Mouse (Mus musculus): Measurements from ENCODE around the gene Mdk.

DNA sequence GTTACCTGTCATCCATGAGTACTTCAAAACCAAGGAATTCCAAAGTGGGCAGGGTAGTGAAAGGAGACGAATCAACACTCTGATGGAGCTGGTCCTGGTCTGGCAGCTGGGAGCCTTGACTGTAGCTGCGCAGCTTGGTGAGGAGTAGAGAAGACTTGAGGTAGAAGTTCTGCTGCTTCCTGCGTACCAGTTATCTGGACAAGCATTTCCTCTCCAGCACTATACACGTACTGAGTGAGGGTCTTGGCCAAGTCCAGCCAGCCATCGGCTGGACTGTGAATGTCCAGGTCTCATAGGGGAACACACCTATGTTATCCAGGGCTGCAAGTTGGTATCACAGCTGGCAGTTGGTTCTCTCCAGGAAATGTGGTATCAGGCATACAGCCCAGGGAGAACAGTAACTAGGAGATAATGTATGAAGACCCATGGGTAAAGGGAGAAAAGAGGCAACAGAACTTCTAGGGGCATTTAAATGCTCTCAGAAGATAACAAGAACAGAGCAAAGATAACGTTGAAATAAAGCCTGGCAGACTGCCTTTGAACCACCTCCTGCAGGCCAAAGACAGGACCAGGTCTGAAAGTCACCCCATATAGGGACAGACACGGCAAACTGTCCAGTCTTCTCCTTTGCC is 15.6 kb downstream of the Mdk start:
- no peak for TF ChIP-seq TAL1 (IDR thresholded peaks at IDR 0.05; ENCODE audit: low read length)
- TF ChIP-seq GATA1 (IDR thresholded peaks at IDR 0.05; ENCODE audit: low read length), result no peak

Data from erythroblast, embryonic 14.5 days (primary cell).